11 mouse cellular contexts compared by ENCODE assay signal in the genomic region with DNA sequence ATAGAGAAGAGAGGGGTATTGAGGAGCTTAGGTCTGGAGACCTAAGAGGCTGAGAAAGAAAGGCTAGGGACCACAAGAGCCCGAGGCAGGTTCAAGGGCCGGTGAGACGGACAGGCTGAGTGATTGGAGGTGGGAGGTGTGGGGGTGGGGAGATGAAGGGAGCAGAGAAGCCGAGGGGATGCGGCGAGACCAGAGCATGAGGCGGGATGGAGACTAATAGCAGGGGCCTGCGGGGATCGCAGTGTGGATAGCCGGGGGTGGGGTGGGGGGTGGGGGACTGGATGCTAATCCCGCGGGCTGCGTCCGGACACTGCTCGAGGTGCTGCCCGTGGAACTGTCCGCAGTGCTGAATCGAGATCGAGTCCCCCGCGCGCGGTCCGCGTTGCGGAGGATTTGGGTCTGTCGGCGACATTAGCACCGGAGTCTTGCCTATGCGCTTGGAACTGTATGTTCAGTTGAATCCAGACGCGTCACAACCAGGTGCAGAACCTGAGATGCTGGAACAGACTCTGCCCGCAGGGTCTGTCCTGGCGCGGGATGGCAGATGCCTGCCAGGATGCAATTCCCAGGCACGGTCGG. TPM values are rescaled to one million over a fixed set of nuclear protein-coding genes. Genes with fewer than 3 reads are reported as not detected.
DNase-seq lines count a peak whose midpoint lies in the region; ATAC-seq lines count a peak whose summit lies in the region.
"Had no signal": no experiment of that assay in that cellular context is flagged by ENCODE, and none has a peak within 500 bp of the region (broad histone marks: within the 10 kb centered on the region; RNA-seq: fewer than 3 reads in every experiment).

No protein-coding gene starts in this region.

- H3K9ac ChIP-seq in heart, embryonic 12.5 days, result no peak overlapping the region
- H3K9ac ChIP-seq in forebrain, embryonic 11.5 days (ENCODE audit: low read length), result no peak overlapping the region
- H3K9ac ChIP-seq in kidney, embryonic 15.5 days, result no peak overlapping the region

- DNase-seq in heart, postnatal 25 days (ENCODE audit: low spot score), result no peak
- peak; percentile 61 for DNase-seq in R1 (ENCODE audit: low read depth, low spot score)
- peak; percentile 80 for DNase-seq in forebrain, embryonic 11.5 days (ENCODE audit: low spot score)
- DNase-seq in midbrain, embryonic 10.5 days (ENCODE audit: low spot score), result peak; percentile 65
- peak; percentile 40 for DNase-seq in yolk sac, embryonic 10.5 days (ENCODE audit: low spot score)
- no peak for DNase-seq in spleen, postnatal 36 days (ENCODE audit: low spot score in 2 of 2)

- H3K4me1 ChIP-seq in heart, embryonic 12.5 days (replicated peaks), result peaks cover 9% of the 10 kb centered on the region; the same call in 1 of the 2 replicates
- peaks cover 11% of the 10 kb centered on the region; the same call in 1 of the 2 replicates for H3K4me1 ChIP-seq in forebrain, embryonic 11.5 days (replicated peaks; ENCODE audit: control insufficient read depth, insufficient read depth, low read length)
- peaks cover 20% of the 10 kb centered on the region for H3K4me1 ChIP-seq in kidney, embryonic 15.5 days
- peaks cover 60% of the 10 kb centered on the region for H3K4me1 ChIP-seq in midbrain, embryonic 10.5 days

- H3K4me2 ChIP-seq in heart, embryonic 12.5 days, result peak overlapping the region; percentile 65
- H3K4me2 ChIP-seq in forebrain, embryonic 11.5 days (ENCODE audit: low read depth, low read length, severe bottlenecking), result peak overlapping the region; percentile 75
- H3K4me2 ChIP-seq in kidney, embryonic 15.5 days, result peak overlapping the region; percentile 70

- no peaks in the 10 kb centered on the region for H3K36me3 ChIP-seq in heart, embryonic 12.5 days
- H3K36me3 ChIP-seq in forebrain, embryonic 11.5 days (ENCODE audit: control insufficient read depth, insufficient read depth, low read length), result no peaks in the 10 kb centered on the region
- no peaks in the 10 kb centered on the region for H3K36me3 ChIP-seq in kidney, embryonic 15.5 days
- H3K36me3 ChIP-seq in midbrain, embryonic 10.5 days, result peaks cover 4% of the 10 kb centered on the region; the same call in 1 of the 2 replicates

- H3K4me3 ChIP-seq in heart, embryonic 12.5 days, result 0 out of 2 replicates have a peak overlapping the region, but pooled peaks have one; percentile 29
- peak overlapping the region; percentile 46 for H3K4me3 ChIP-seq in forebrain, embryonic 11.5 days (ENCODE audit: low read depth, low read length)
- peak overlapping the region; percentile 40 for H3K4me3 ChIP-seq in kidney, embryonic 15.5 days (replicated peaks)
- H3K4me3 ChIP-seq in midbrain, embryonic 10.5 days, result peak overlapping the region; percentile 65
- H3K4me3 ChIP-seq: erythroblast, embryonic 14.5 days had no signal

- H3K27me3 ChIP-seq in heart, embryonic 12.5 days (replicated peaks), result peaks cover 84% of the 10 kb centered on the region
- peaks cover 22% of the 10 kb centered on the region for H3K27me3 ChIP-seq in forebrain, embryonic 11.5 days (ENCODE audit: control insufficient read depth, insufficient read depth, low read length)
- H3K27me3 ChIP-seq in kidney, embryonic 15.5 days, result peaks cover 82% of the 10 kb centered on the region
- peaks cover 75% of the 10 kb centered on the region for H3K27me3 ChIP-seq in midbrain, embryonic 10.5 days (ENCODE audit: low read depth, poor library complexity, severe bottlenecking)

- H3K27ac ChIP-seq in heart, embryonic 12.5 days (ENCODE audit: poor library complexity, severe bottlenecking), result no peak overlapping the region
- H3K27ac ChIP-seq in forebrain, embryonic 11.5 days (ENCODE audit: low read depth, low read length), result no peak overlapping the region
- no peak overlapping the region for H3K27ac ChIP-seq in kidney, embryonic 15.5 days
- H3K27ac ChIP-seq in midbrain, embryonic 10.5 days (replicated peaks), result peak overlapping the region; percentile 80
- H3K27ac ChIP-seq: macrophage had no signal

- WGBS in heart, embryonic 12.5 days, result under 1% methylated on average over 37 of the region's 37 CpGs
- WGBS in forebrain, embryonic 11.5 days, result 0% methylated on average over 37 of the region's 37 CpGs
- 1% methylated on average over 37 of the region's 37 CpGs for WGBS in kidney, embryonic 15.5 days
- WGBS in midbrain, embryonic 10.5 days, result under 1% methylated on average over 37 of the region's 37 CpGs

- ATAC-seq in heart, embryonic 12.5 days (ENCODE audit: insufficient number of reproducible peaks, low FRiP score), result no peak
- ATAC-seq in forebrain, embryonic 11.5 days (replicated peaks; ENCODE audit: low FRiP score), result peak; percentile 13; the same call in 1 of the 2 replicates
- peak; percentile 43; the same call in 1 of the 2 replicates for ATAC-seq in kidney, embryonic 15.5 days (replicated peaks; ENCODE audit: low FRiP score)

- H3K9me3 ChIP-seq in heart, embryonic 12.5 days (replicated peaks), result peaks cover 6% of the 10 kb centered on the region; the same call in 1 of the 2 replicates
- no peaks in the 10 kb centered on the region for H3K9me3 ChIP-seq in forebrain, embryonic 11.5 days (ENCODE audit: control insufficient read depth, low read length)
- no peaks in the 10 kb centered on the region for H3K9me3 ChIP-seq in kidney, embryonic 15.5 days (replicated peaks)
- peaks cover 7% of the 10 kb centered on the region for H3K9me3 ChIP-seq in midbrain, embryonic 10.5 days (replicated peaks)

- intact Hi-C loops in heart, postnatal 25 days (cut with DNase I), result no loop called here

RNA-seq across cellular contexts. Expression of gene Epha10, which starts 1.5 kb away (rescaled TPM):
- polyA plus RNA-seq in heart, embryonic 12.5 days (2016; fragmentation: Nextera tagmentation; extraction: Ambion mirVana), result not detected in 2 replicates
- not detected for total RNA-seq in heart, postnatal 25 days (2021)
- 1.5 and 1.6 TPM in 2 replicates for polyA plus RNA-seq in forebrain, embryonic 11.5 days (2014; fragmentation: Nextera tagmentation; extraction: Ambion mirVana)
- 0.10 and 0.21 TPM in 2 replicates for polyA plus RNA-seq in kidney, embryonic 15.5 days (2015; fragmentation: Nextera tagmentation; extraction: Ambion mirVana)
- polyA plus RNA-seq in midbrain, embryonic 10.5 days (2016; fragmentation: Nextera tagmentation; extraction: Ambion mirVana), result 5.1 and 7.9 TPM in 2 replicates
- total RNA-seq: CH12.LX had no signal
- polyA plus RNA-seq: erythroblast, embryonic 14.5 days; macrophage had no signal

RNA-seq across cellular contexts. Expression of gene Maneal, which starts 20.3 kb away (rescaled TPM):
- polyA plus RNA-seq in heart, embryonic 12.5 days (2016; fragmentation: Nextera tagmentation; extraction: Ambion mirVana), result 0.06 and 0.14 TPM in 2 replicates
- under 1 TPM; 0.08 to 0.29 TPM for total RNA-seq in heart, postnatal 25 days (2021)
- polyA plus RNA-seq in forebrain, embryonic 11.5 days (2014; fragmentation: Nextera tagmentation; extraction: Ambion mirVana), result 7.3 and 10.3 TPM in 2 replicates
- 0.49 and 0.71 TPM in 2 replicates for polyA plus RNA-seq in kidney, embryonic 15.5 days (2015; fragmentation: Nextera tagmentation; extraction: Ambion mirVana)
- 4.2 and 4.8 TPM in 2 replicates for polyA plus RNA-seq in midbrain, embryonic 10.5 days (2016; fragmentation: Nextera tagmentation; extraction: Ambion mirVana)
- polyA plus RNA-seq: erythroblast, embryonic 14.5 days had no signal

RNA-seq across cellular contexts. Expression of gene 1110065P20Rik, which starts 31.2 kb away (rescaled TPM):
- polyA plus RNA-seq in heart, embryonic 12.5 days (2016; fragmentation: Nextera tagmentation; extraction: Ambion mirVana), result 51.6 and 54.2 TPM in 2 replicates
- total RNA-seq in heart, postnatal 25 days (2021), result 10 to 100 TPM; 21.8 to 23.8 TPM
- 49.5 and 51.7 TPM in 2 replicates for polyA plus RNA-seq in forebrain, embryonic 11.5 days (2014; fragmentation: Nextera tagmentation; extraction: Ambion mirVana)
- 46.9 and 50.3 TPM in 2 replicates for polyA plus RNA-seq in kidney, embryonic 15.5 days (2015; fragmentation: Nextera tagmentation; extraction: Ambion mirVana)
- polyA plus RNA-seq in midbrain, embryonic 10.5 days (2016; fragmentation: Nextera tagmentation; extraction: Ambion mirVana), result 51.5 and 52.2 TPM in 2 replicates

RNA-seq across cellular contexts. Expression of gene Yrdc, which starts 31.8 kb away (rescaled TPM):
- 24.4 and 26.0 TPM in 2 replicates for polyA plus RNA-seq in heart, embryonic 12.5 days (2016; fragmentation: Nextera tagmentation; extraction: Ambion mirVana)
- 10 to 100 TPM; 16.1 to 16.6 TPM for total RNA-seq in heart, postnatal 25 days (2021)
- polyA plus RNA-seq in forebrain, embryonic 11.5 days (2014; fragmentation: Nextera tagmentation; extraction: Ambion mirVana), result 45.0 and 50.9 TPM in 2 replicates
- 35.0 and 42.5 TPM in 2 replicates for polyA plus RNA-seq in kidney, embryonic 15.5 days (2015; fragmentation: Nextera tagmentation; extraction: Ambion mirVana)
- polyA plus RNA-seq in midbrain, embryonic 10.5 days (2016; fragmentation: Nextera tagmentation; extraction: Ambion mirVana), result 40.0 and 44.0 TPM in 2 replicates

RNA-seq across cellular contexts. Expression of gene 9930104L06Rik, which starts 54.6 kb away (rescaled TPM):
- polyA plus RNA-seq in heart, embryonic 12.5 days (2016; fragmentation: Nextera tagmentation; extraction: Ambion mirVana), result 9.9 and 10.4 TPM in 2 replicates
- 1 to 10 TPM; 7.4 to 7.9 TPM for total RNA-seq in heart, postnatal 25 days (2021)
- polyA plus RNA-seq in forebrain, embryonic 11.5 days (2014; fragmentation: Nextera tagmentation; extraction: Ambion mirVana), result 5.9 and 6.1 TPM in 2 replicates
- polyA plus RNA-seq in kidney, embryonic 15.5 days (2015; fragmentation: Nextera tagmentation; extraction: Ambion mirVana), result 12.6 and 12.7 TPM in 2 replicates
- polyA plus RNA-seq in midbrain, embryonic 10.5 days (2016; fragmentation: Nextera tagmentation; extraction: Ambion mirVana), result 17.4 and 18.9 TPM in 2 replicates

Comparison
In these comparisons a context has a peak if more than half of its experiments do, and no peak if none do; other contexts are left out.
1. DNase-seq: peak in R1 (single experiment), forebrain, embryonic 11.5 days (single experiment), midbrain, embryonic 10.5 days (single experiment) and yolk sac, embryonic 10.5 days (single experiment); none in heart, postnatal 25 days (single experiment) and spleen, postnatal 36 days (0 of 2).
2. Peak in every context shown above with its lines, with median percentiles within 50 percentile points of each other: H3K4me2 ChIP-seq and H3K4me3 ChIP-seq.